Mouse (Mus musculus): ENCODE measurements around the gene 2010111I01Rik. TPM values are rescaled to one million over a fixed set of nuclear protein-coding genes. Genes with fewer than 3 reads are reported as not detected.

Gene 2010111I01Rik
- polyA plus RNA-seq, 1 experiment = 84.5 TPM

DNA sequence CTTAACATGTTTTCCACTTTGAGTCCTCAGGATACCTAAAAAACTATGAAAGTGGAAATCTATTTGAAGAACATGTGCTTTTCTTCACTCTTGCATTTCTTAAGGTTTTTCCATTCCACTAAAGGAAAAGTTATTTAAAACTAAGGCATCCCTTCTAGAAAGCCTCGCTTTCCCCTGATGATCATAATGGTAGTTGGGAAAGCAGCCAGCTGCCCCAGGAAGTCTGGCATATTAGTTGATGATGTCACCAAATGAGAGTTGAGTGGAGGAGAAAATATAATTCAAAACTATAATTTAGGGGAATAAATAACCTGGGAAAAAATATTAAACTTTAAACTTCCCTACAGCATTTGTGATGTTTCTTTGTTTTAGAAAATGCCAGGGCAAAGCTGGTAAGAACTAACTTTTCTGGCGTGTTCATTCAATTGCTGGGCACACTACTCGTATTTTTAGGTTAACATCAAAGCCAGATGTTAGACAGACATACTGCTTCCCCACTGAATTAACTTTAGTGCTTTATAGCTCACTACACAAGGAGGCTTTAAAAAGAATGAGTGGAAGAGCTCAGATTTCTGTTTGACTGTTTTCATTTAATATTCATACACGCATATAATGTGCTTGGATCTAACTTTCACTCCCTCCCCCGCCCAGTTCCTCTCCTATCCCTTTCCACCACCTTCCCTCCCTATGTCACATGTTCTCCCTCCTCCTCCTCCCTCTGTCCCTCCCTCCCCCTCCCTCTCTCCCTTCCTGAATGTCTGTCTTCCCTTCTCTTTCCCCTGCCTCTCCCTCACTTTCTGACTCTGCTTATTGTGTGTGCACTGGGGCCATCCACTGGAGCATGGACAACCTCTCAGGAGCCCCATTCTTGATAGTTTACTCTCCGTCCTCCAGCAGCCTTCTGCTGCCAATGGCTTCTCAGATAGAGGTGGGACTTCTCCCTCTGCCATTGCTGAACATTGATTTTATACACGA, 58.8 kb downstream of the 2010111I01Rik start:
- Histone ChIP-seq H3K27ac (ENCODE audit: insufficient read depth, low read depth, low read length) (no peak overlapping the region), H3K4me1 (ENCODE audit: control insufficient read depth, insufficient read depth, low read length) (no peaks in the 10 kb centered on the region), H3K4me3 (ENCODE audit: insufficient read depth, low read depth, low read length) (no peak overlapping the region), H3K27me3 (replicated peaks; ENCODE audit: control insufficient read depth, insufficient read depth, low read length) (no peaks in the 10 kb centered on the region), H3K36me3 (ENCODE audit: control insufficient read depth, insufficient read depth, low read length) (no peaks in the 10 kb centered on the region)
- 60% methylated on average over 7 of the region's 7 CpGs for WGBS
- TF ChIP-seq POLR2A (IDR thresholded peaks at IDR 0.05; ENCODE audit: low read depth, low read length) (no peak), CTCF (conservative IDR thresholded peaks at IDR 0.05; ENCODE audit: insufficient read depth, insufficient read length, low read depth, low read length) (no peak)
- no peak for DNase-seq

DNA sequence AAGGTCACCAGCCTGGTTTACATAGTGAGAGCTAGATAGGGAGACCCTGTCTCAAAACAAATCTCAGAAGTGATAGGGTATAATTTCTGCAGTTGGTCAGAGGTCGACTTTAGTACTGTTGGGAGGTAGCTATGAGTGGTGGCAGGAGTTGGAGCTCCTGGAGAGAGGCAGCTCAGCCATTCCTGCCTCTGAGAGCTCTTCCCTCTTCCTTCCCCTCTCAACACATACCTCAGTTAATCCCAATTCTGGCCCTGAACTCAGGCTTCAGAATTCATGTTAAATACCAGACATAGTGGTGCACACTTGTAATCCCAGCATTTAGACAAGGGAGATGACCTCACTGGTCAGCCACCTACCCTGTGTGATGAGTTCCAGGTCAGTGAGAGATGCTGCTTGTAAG, 65.3 kb downstream of the 2010111I01Rik start:
- TF ChIP-seq POLR2A (IDR thresholded peaks at IDR 0.05; ENCODE audit: low read depth, low read length) (no peak), CTCF (conservative IDR thresholded peaks at IDR 0.05; ENCODE audit: insufficient read depth, insufficient read length, low read depth, low read length) (no peak)
- DNase-seq = no peak
- Histone ChIP-seq H3K4me3 (ENCODE audit: insufficient read depth, low read depth, low read length) (no peak overlapping the region), H3K36me3 (ENCODE audit: control insufficient read depth, insufficient read depth, low read length) (no peaks in the 10 kb centered on the region), H3K4me1 (ENCODE audit: control insufficient read depth, insufficient read depth, low read length) (no peaks in the 10 kb centered on the region), H3K27ac (ENCODE audit: insufficient read depth, low read depth, low read length) (no peak overlapping the region), H3K27me3 (replicated peaks; ENCODE audit: control insufficient read depth, insufficient read depth, low read length) (no peaks in the 10 kb centered on the region)
- WGBS = 66% methylated on average over 1 of the region's 1 CpGs

DNA sequence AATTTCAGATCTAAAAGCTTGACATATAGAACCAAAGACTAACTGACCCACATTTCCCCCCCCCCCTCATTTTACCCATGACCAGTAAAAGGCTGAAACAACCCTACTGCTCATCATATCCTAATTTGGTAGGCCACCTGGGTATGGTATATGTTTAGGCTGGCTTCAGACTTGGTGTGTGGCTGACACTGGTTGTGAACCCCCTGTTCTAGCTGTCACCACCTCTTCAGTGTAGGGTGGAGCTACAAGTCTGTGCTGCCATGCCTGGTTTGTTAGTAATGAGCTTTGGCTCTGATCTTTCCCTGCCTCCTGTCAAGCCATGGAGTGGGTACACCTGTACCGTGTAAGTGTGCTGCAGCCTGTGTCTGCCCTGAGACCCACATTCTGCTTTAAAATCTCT, 66.6 kb downstream of the 2010111I01Rik start:
- Histone ChIP-seq H3K27me3 (replicated peaks; ENCODE audit: control insufficient read depth, insufficient read depth, low read length) (no peaks in the 10 kb centered on the region), H3K27ac (ENCODE audit: insufficient read depth, low read depth, low read length) (no peak overlapping the region), H3K36me3 (ENCODE audit: control insufficient read depth, insufficient read depth, low read length) (no peaks in the 10 kb centered on the region), H3K4me1 (ENCODE audit: control insufficient read depth, insufficient read depth, low read length) (no peaks in the 10 kb centered on the region), H3K4me3 (ENCODE audit: insufficient read depth, low read depth, low read length) (no peak overlapping the region)
- TF ChIP-seq POLR2A (IDR thresholded peaks at IDR 0.05; ENCODE audit: low read depth, low read length) = no peak
- DNase-seq = no peak
- WGBS = 88% methylated on average over 1 of the region's 1 CpGs

DNA sequence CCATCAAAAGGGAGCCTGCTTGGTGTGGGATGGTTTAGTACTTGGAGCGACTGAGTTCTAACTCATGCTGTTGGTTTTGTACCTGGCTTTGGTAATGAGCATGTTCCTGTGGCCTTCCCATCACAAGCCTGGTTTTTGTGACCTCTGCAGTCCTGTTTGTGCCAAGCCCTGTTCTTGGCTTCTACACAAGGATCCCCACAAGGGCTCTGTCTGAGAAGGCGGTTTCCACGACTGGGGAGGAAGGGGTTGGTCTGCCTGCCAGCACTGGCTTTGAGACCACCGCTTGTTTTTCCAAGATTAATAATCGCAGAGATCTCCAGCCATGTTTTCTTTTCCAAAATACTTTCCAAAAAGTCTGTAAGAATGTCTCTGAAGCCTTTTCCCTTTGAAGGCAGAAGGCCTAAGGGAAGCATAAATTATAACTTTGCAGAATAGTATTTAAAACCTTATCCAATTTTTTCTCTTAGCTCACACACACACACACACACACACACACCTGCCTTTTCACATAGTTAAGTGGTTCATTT, 67.7 kb downstream of the 2010111I01Rik start:
- H3K27me3 ChIP-seq (replicated peaks; ENCODE audit: control insufficient read depth, insufficient read depth, low read length) = no peaks in the 10 kb centered on the region
- H3K4me3 ChIP-seq (ENCODE audit: insufficient read depth, low read depth, low read length) = no peak overlapping the region
- DNase-seq = no peak
- 67% methylated on average over 5 of the region's 5 CpGs for WGBS
- H3K36me3 ChIP-seq (ENCODE audit: control insufficient read depth, insufficient read depth, low read length) = no peaks in the 10 kb centered on the region
- no peaks in the 10 kb centered on the region for H3K4me1 ChIP-seq (ENCODE audit: control insufficient read depth, insufficient read depth, low read length)
- H3K27ac ChIP-seq (ENCODE audit: insufficient read depth, low read depth, low read length) = no peak overlapping the region
- TF ChIP-seq CTCF (conservative IDR thresholded peaks at IDR 0.05; ENCODE audit: insufficient read depth, insufficient read length, low read depth, low read length) (no peak), POLR2A (IDR thresholded peaks at IDR 0.05; ENCODE audit: low read depth, low read length) (no peak)

DNA sequence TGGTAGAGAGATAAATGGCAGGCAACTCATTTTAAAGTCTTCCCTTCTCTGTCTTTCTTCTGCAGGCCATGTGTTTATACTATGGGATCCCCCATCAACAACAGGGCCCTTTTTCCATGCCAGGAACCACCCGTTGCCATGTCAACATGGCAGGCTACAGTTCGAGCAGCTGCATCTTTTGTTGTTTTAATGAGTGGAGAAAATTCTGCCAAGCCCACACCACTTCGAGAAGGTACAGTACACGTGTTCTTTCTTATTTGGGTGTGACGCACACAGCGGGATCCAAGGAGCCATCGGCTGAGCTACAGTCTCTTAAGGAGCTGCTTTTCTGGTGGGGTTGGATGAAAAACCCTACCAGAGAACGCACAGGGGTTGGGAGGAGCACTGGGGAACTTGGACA, 68.3 kb downstream of the 2010111I01Rik start:
- no peak for DNase-seq
- H3K36me3 ChIP-seq (ENCODE audit: control insufficient read depth, insufficient read depth, low read length) = no peaks in the 10 kb centered on the region
- no peak overlapping the region for H3K27ac ChIP-seq (ENCODE audit: insufficient read depth, low read depth, low read length)
- H3K27me3 ChIP-seq (replicated peaks; ENCODE audit: control insufficient read depth, insufficient read depth, low read length) = no peaks in the 10 kb centered on the region
- 84% methylated on average over 8 of the region's 8 CpGs for WGBS
- TF ChIP-seq CTCF (conservative IDR thresholded peaks at IDR 0.05; ENCODE audit: insufficient read depth, insufficient read length, low read depth, low read length) (no peak), POLR2A (IDR thresholded peaks at IDR 0.05; ENCODE audit: low read depth, low read length) (no peak)
- H3K4me1 ChIP-seq (ENCODE audit: control insufficient read depth, insufficient read depth, low read length) = no peaks in the 10 kb centered on the region
- no peak overlapping the region for H3K4me3 ChIP-seq (ENCODE audit: insufficient read depth, low read depth, low read length)

DNA sequence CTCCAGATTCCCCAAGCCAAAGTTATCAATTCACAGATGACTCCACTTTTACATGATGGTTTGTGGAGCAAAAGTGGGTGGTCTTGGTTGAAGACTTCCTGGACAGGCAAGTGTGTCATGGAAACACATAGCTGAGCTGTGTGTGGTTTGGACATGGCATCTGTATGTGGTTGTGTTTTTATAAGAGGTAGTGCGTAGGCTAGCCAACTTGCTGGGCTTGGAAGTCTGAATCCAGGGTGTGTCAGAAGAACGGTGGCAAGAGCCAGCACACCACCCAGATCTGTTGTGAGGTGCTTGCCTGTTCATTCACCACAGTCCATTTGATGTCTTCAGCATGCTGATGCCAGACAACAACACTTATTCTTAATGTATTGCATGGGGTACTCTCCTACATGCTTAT, 68.7 kb downstream of the 2010111I01Rik start:
- H3K36me3 ChIP-seq (ENCODE audit: control insufficient read depth, insufficient read depth, low read length) = no peaks in the 10 kb centered on the region
- no peaks in the 10 kb centered on the region for H3K4me1 ChIP-seq (ENCODE audit: control insufficient read depth, insufficient read depth, low read length)
- H3K27me3 ChIP-seq (replicated peaks; ENCODE audit: control insufficient read depth, insufficient read depth, low read length) = no peaks in the 10 kb centered on the region
- H3K4me3 ChIP-seq (ENCODE audit: insufficient read depth, low read depth, low read length) = no peak overlapping the region
- no peak overlapping the region for H3K27ac ChIP-seq (ENCODE audit: insufficient read depth, low read depth, low read length)
- no peak for TF ChIP-seq POLR2A (IDR thresholded peaks at IDR 0.05; ENCODE audit: low read depth, low read length)
- TF ChIP-seq CTCF (conservative IDR thresholded peaks at IDR 0.05; ENCODE audit: insufficient read depth, insufficient read length, low read depth, low read length) = no peak
- WGBS = 96% methylated on average over 2 of the region's 2 CpGs
- no peak for DNase-seq

DNA sequence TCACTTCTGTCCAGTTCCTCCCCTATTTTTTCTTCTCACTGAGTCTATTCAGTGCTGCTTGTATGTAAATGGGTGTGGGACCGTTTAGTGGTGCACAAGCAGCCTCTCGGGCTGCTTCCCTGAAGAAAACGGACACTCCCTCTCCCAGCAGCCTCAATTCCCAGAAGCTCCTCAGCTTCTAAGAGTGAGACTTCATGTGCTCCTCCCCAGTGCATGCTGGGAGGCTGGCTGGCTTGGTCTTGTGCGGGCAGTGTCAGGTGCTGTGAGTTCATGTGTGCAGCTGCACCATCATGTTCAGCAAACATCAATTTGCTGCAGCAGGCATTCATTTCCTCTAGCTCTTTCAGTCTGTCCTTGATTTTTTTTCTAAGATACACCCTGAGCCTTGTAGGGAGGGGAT, 70.0 kb downstream of the 2010111I01Rik start:
- TF ChIP-seq CTCF (conservative IDR thresholded peaks at IDR 0.05; ENCODE audit: insufficient read depth, insufficient read length, low read depth, low read length) (no peak), POLR2A (IDR thresholded peaks at IDR 0.05; ENCODE audit: low read depth, low read length) (no peak)
- H3K4me1 ChIP-seq (ENCODE audit: control insufficient read depth, insufficient read depth, low read length) = no peaks in the 10 kb centered on the region
- no peak for DNase-seq
- no peak overlapping the region for H3K27ac ChIP-seq (ENCODE audit: insufficient read depth, low read depth, low read length)
- H3K27me3 ChIP-seq (replicated peaks; ENCODE audit: control insufficient read depth, insufficient read depth, low read length) = no peaks in the 10 kb centered on the region
- no peak overlapping the region for H3K4me3 ChIP-seq (ENCODE audit: insufficient read depth, low read depth, low read length)
- WGBS = 74% methylated on average over 4 of the region's 4 CpGs
- no peaks in the 10 kb centered on the region for H3K36me3 ChIP-seq (ENCODE audit: control insufficient read depth, insufficient read depth, low read length)

All from kidney, adult 2 months (tissue).